Mouse (Mus musculus): ENCODE results near the gene Chst11. TPM values are rescaled to one million over a fixed set of nuclear protein-coding genes. Genes with fewer than 3 reads are reported as not detected.
"Not testable (repeated sequence)": the region's sequence is repeated elsewhere in the genome, so short reads cannot be mapped to it uniquely, and the experiment has no call there.

Chst11 gene
- polyA plus RNA-seq, 1 experiment from 2014 or later: 4.4 TPM

GRCm38 (mm10) chr10:83117851-83118250, 132.6 kb downstream of the Chst11 start:
- Histone ChIP-seq H3K27ac (replicated peaks; ENCODE audit: low read depth, low read length) (no peak overlapping the region), H3K4me1 (ENCODE audit: control insufficient read depth, insufficient read depth, low read length) (peaks cover 5% of the 10 kb centered on the region; the same call in 1 of the 2 replicates), H3K4me3 (ENCODE audit: low read depth, low read length) (no peak overlapping the region), H3K4me2 (ENCODE audit: low read depth, low read length) (no peak overlapping the region), H3K27me3 (replicated peaks; ENCODE audit: control insufficient read depth, insufficient read depth, low read length) (no peaks in the 10 kb centered on the region), H3K9me3 (ENCODE audit: control insufficient read depth, low read length) (no peaks in the 10 kb centered on the region), H3K9ac (ENCODE audit: low read depth, low read length) (no peak overlapping the region), H3K36me3 (ENCODE audit: control insufficient read depth, insufficient read depth, low read length) (no peaks in the 10 kb centered on the region)
- DNase-seq (ENCODE audit: low spot score) (no peak), ATAC-seq (ENCODE audit: low read depth) (no peak)
- WGBS: 81% methylated on average over 6 of the region's 6 CpGs

- Histone ChIP-seq H3K4me2 (ENCODE audit: low read depth, low read length) (no peak overlapping the region), H3K36me3 (ENCODE audit: control insufficient read depth, insufficient read depth, low read length) (no peaks in the 10 kb centered on the region), H3K27ac (replicated peaks; ENCODE audit: low read depth, low read length) (no peak overlapping the region), H3K27me3 (replicated peaks; ENCODE audit: control insufficient read depth, insufficient read depth, low read length) (no peaks in the 10 kb centered on the region), H3K9ac (ENCODE audit: low read depth, low read length) (no peak overlapping the region), H3K4me3 (ENCODE audit: low read depth, low read length) (no peak overlapping the region), H3K4me1 (ENCODE audit: control insufficient read depth, insufficient read depth, low read length) (peaks cover 5% of the 10 kb centered on the region; the same call in 1 of the 2 replicates), H3K9me3 (ENCODE audit: control insufficient read depth, low read length) (no peaks in the 10 kb centered on the region)
- no peak for DNase-seq (ENCODE audit: low spot score)
- no peak for ATAC-seq (ENCODE audit: low read depth)
- WGBS: 50% methylated on average over 3 of the region's 3 CpGs
Observed at GRCm38 (mm10) chr10:83118613-83119012, 133.3 kb downstream of the Chst11 start.

- no peaks in the 10 kb centered on the region for H3K27me3 ChIP-seq (replicated peaks; ENCODE audit: control insufficient read depth, insufficient read depth, low read length)
- H3K4me2 ChIP-seq (ENCODE audit: low read depth, low read length): no peak overlapping the region
- no peak overlapping the region for H3K9ac ChIP-seq (ENCODE audit: low read depth, low read length)
- no peak overlapping the region for H3K4me3 ChIP-seq (ENCODE audit: low read depth, low read length)
- no peaks in the 10 kb centered on the region for H3K9me3 ChIP-seq (ENCODE audit: control insufficient read depth, low read length)
- no peak overlapping the region for H3K27ac ChIP-seq (replicated peaks; ENCODE audit: low read depth, low read length)
- no peaks in the 10 kb centered on the region for H3K36me3 ChIP-seq (ENCODE audit: control insufficient read depth, insufficient read depth, low read length)
- no peak for ATAC-seq (ENCODE audit: low read depth)
- peaks cover 5% of the 10 kb centered on the region; the same call in 1 of the 2 replicates for H3K4me1 ChIP-seq (ENCODE audit: control insufficient read depth, insufficient read depth, low read length)
- 73% methylated on average over 7 of the region's 10 CpGs for WGBS
- no peak for DNase-seq (ENCODE audit: low spot score)
Observed at GRCm38 (mm10) chr10:83119016-83119415, 133.7 kb downstream of the Chst11 start.

DNA sequence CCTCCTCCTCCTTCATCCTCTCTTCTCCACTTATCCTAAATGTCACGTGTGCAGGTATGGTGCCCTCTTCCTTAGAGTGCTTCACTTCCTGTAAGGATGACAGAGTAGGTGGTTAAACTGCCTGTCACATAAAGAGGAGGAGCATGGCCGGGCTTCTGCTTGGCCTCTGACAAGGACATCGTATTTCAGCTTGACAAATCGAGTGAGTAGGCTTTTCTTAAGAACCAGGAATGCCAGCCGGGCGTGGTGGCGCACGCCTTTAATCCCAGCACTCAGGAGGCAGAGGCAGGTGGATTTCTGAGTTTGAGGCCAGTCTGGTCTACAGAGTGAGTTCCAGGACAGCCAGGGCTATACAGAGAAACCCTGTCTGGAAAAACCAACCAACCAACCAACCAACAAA, 134.2 kb downstream of the Chst11 start:
- H3K36me3 ChIP-seq (ENCODE audit: control insufficient read depth, insufficient read depth, low read length); H3K4me3 ChIP-seq (ENCODE audit: low read depth, low read length); H3K27me3 ChIP-seq (replicated peaks; ENCODE audit: control insufficient read depth, insufficient read depth, low read length); ATAC-seq (ENCODE audit: low read depth); H3K9ac ChIP-seq (ENCODE audit: low read depth, low read length); H3K27ac ChIP-seq (replicated peaks; ENCODE audit: low read depth, low read length); H3K9me3 ChIP-seq (ENCODE audit: control insufficient read depth, low read length); H3K4me2 ChIP-seq (ENCODE audit: low read depth, low read length); H3K4me1 ChIP-seq (ENCODE audit: control insufficient read depth, insufficient read depth, low read length); DNase-seq (ENCODE audit: low spot score): not testable (repeated sequence)
- WGBS: 82% methylated on average over 8 of the region's 8 CpGs

- Histone ChIP-seq H3K27ac (replicated peaks; ENCODE audit: low read depth, low read length) (no peak overlapping the region), H3K27me3 (replicated peaks; ENCODE audit: control insufficient read depth, insufficient read depth, low read length) (no peaks in the 10 kb centered on the region), H3K4me3 (ENCODE audit: low read depth, low read length) (no peak overlapping the region), H3K36me3 (ENCODE audit: control insufficient read depth, insufficient read depth, low read length) (no peaks in the 10 kb centered on the region), H3K9me3 (ENCODE audit: control insufficient read depth, low read length) (no peaks in the 10 kb centered on the region), H3K4me2 (ENCODE audit: low read depth, low read length) (no peak overlapping the region), H3K4me1 (ENCODE audit: control insufficient read depth, insufficient read depth, low read length) (peaks cover 5% of the 10 kb centered on the region; the same call in 1 of the 2 replicates), H3K9ac (ENCODE audit: low read depth, low read length) (no peak overlapping the region)
- DNase-seq (ENCODE audit: low spot score) (no peak), ATAC-seq (ENCODE audit: low read depth) (no peak)
- 70% methylated on average over 9 of the region's 9 CpGs for WGBS
Observed at GRCm38 (mm10) chr10:83119909-83120308, 134.6 kb downstream of the Chst11 start.

GRCm38 (mm10) chr10:83120938-83121337, 135.6 kb downstream of the Chst11 start:
- Histone ChIP-seq H3K27me3 (replicated peaks; ENCODE audit: control insufficient read depth, insufficient read depth, low read length) (no peaks in the 10 kb centered on the region), H3K4me3 (ENCODE audit: low read depth, low read length) (no peak overlapping the region), H3K9ac (ENCODE audit: low read depth, low read length) (no peak overlapping the region), H3K4me1 (ENCODE audit: control insufficient read depth, insufficient read depth, low read length) (peaks cover 5% of the 10 kb centered on the region; the same call in 1 of the 2 replicates), H3K36me3 (ENCODE audit: control insufficient read depth, insufficient read depth, low read length) (no peaks in the 10 kb centered on the region), H3K9me3 (ENCODE audit: control insufficient read depth, low read length) (no peaks in the 10 kb centered on the region), H3K4me2 (ENCODE audit: low read depth, low read length) (no peak overlapping the region), H3K27ac (replicated peaks; ENCODE audit: low read depth, low read length) (no peak overlapping the region)
- ATAC-seq (ENCODE audit: low read depth) (no peak), DNase-seq (ENCODE audit: low spot score) (no peak)
- 76% methylated on average over 4 of the region's 4 CpGs for WGBS

GRCm38 (mm10) chr10:83124560-83124959, 139.3 kb downstream of the Chst11 start:
- no peak for ATAC-seq (ENCODE audit: low read depth)
- no peak overlapping the region for H3K9ac ChIP-seq (ENCODE audit: low read depth, low read length)
- H3K4me3 ChIP-seq (ENCODE audit: low read depth, low read length): no peak overlapping the region
- 82% methylated on average over 2 of the region's 3 CpGs for WGBS
- H3K4me2 ChIP-seq (ENCODE audit: low read depth, low read length): no peak overlapping the region
- no peaks in the 10 kb centered on the region for H3K9me3 ChIP-seq (ENCODE audit: control insufficient read depth, low read length)
- H3K27ac ChIP-seq (replicated peaks; ENCODE audit: low read depth, low read length): no peak overlapping the region
- no peaks in the 10 kb centered on the region for H3K27me3 ChIP-seq (replicated peaks; ENCODE audit: control insufficient read depth, insufficient read depth, low read length)
- DNase-seq (ENCODE audit: low spot score): no peak
- no peaks in the 10 kb centered on the region for H3K36me3 ChIP-seq (ENCODE audit: control insufficient read depth, insufficient read depth, low read length)
- H3K4me1 ChIP-seq (ENCODE audit: control insufficient read depth, insufficient read depth, low read length): peaks cover 5% of the 10 kb centered on the region; the same call in 1 of the 2 replicates

- no peaks in the 10 kb centered on the region for H3K27me3 ChIP-seq (replicated peaks; ENCODE audit: control insufficient read depth, insufficient read depth, low read length)
- no peak overlapping the region for H3K27ac ChIP-seq (replicated peaks; ENCODE audit: low read depth, low read length)
- DNase-seq (ENCODE audit: low spot score): no peak
- peaks cover 7% of the 10 kb centered on the region for H3K4me1 ChIP-seq (ENCODE audit: control insufficient read depth, insufficient read depth, low read length)
- H3K9me3 ChIP-seq (ENCODE audit: control insufficient read depth, low read length): no peaks in the 10 kb centered on the region
- no peak overlapping the region for H3K4me3 ChIP-seq (ENCODE audit: low read depth, low read length)
- no peak for ATAC-seq (ENCODE audit: low read depth)
- no peaks in the 10 kb centered on the region for H3K36me3 ChIP-seq (ENCODE audit: control insufficient read depth, insufficient read depth, low read length)
- no peak overlapping the region for H3K9ac ChIP-seq (ENCODE audit: low read depth, low read length)
- 47% methylated on average over 9 of the region's 9 CpGs for WGBS
- H3K4me2 ChIP-seq (ENCODE audit: low read depth, low read length): no peak overlapping the region
Observed at GRCm38 (mm10) chr10:83126447-83126846, 141.1 kb downstream of the Chst11 start.

- no peak for DNase-seq (ENCODE audit: low spot score)
- H3K9ac ChIP-seq (ENCODE audit: low read depth, low read length): no peak overlapping the region
- no peak overlapping the region for H3K27ac ChIP-seq (replicated peaks; ENCODE audit: low read depth, low read length)
- no peak for ATAC-seq (ENCODE audit: low read depth)
- no peak overlapping the region for H3K4me2 ChIP-seq (ENCODE audit: low read depth, low read length)
- H3K36me3 ChIP-seq (ENCODE audit: control insufficient read depth, insufficient read depth, low read length): no peaks in the 10 kb centered on the region
- no peaks in the 10 kb centered on the region for H3K27me3 ChIP-seq (replicated peaks; ENCODE audit: control insufficient read depth, insufficient read depth, low read length)
- H3K9me3 ChIP-seq (ENCODE audit: control insufficient read depth, low read length): no peaks in the 10 kb centered on the region
- peaks cover 7% of the 10 kb centered on the region for H3K4me1 ChIP-seq (ENCODE audit: control insufficient read depth, insufficient read depth, low read length)
- 40% methylated on average over 8 of the region's 8 CpGs for WGBS
- H3K4me3 ChIP-seq (ENCODE audit: low read depth, low read length): no peak overlapping the region
Observed at GRCm38 (mm10) chr10:83128435-83128834, 143.1 kb downstream of the Chst11 start.
